Mouse (Mus musculus) bone marrow macrophage, adult 2 months (primary cell): ENCODE measurements around the gene Dennd5a.

ENCODE experiments used
- CTCF ChIP-seq: IDR thresholded peaks from 2 replicates; pipeline ENCODE4 v1.5.1; 2012; ENCODE audit warnings: low read depth, mild to moderate bottlenecking, low read length, moderate library complexity
- POLR2A ChIP-seq: IDR thresholded peaks from 2 replicates; pipeline ENCODE4 v1.6.1; 2012; ENCODE audit warnings: mild to moderate bottlenecking, low read depth, low read length, borderline replicate concordance

GRCm38 (mm10) chr7:109998388-109998787 is 38.1 kb upstream of the Dennd5a start:
- TF ChIP-seq POLR2A (no peak), CTCF (no peak)
